Mouse (Mus musculus): Measurements from ENCODE around the gene Robo1.

The Robo1 gene

DNA sequence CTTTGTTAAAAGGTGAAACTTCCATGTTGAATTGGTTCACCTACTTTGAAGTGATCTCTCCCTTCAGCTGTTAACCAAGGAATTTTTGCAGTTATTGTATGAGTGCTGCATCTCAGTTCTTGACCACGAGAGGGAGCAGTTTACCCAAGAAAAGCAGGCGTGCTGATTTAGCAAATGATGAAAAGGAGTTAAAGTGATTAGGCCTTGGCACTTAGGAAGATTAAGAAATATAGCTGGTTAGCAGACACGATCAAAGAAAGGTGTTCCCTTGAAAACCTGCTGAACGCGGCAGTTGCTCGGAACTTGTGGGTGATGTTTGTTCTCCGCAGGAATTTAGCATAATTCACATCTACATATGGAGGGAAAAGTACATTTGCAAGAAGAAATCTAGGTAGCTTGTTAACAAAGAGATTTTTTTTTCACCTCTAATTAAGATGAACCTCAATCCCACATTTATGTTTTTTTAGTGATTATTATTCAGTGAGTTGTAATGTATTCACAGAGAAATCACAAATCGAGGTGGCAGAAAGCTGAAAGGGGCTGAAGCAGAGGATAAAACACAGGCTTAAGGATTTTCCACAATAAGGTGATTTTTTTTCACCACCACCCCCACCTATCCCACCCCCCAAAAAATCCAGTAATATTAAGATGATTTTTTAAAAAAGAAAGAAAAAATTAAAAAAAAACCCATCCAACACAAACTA lies 687.3 kb downstream of the Robo1 start:
- DNase-seq (ENCODE audit: low read depth, low spot score), result no peak

DNA sequence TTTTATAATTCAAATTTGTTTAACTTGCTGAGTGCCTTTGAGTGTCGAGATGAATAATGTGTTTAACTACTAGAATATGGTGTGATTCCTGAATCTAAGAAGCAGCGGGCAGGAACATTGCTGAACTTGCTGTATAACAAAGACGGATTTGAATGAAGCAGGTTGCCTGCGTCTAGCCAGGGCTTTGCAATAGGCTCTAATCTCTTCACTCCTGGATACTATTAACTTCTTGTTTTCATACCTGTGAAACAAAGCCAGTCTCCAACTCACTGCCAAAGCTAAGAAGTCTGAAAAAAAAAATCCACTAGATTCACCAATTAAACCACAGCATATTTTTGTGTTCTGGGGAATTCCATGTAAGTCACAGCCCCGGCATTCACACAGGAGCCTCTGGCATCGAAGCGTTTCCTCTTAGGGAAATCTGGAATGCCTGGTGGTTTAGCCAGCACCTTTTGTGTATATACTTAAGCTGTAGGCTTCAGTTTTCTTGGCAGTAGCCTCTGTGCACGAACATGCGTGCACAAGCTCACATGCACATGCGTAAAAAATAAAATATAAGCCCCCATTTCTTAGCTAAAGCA lies 687.9 kb downstream of the Robo1 start:
- DNase-seq (ENCODE audit: low read depth, low spot score), result no peak

DNA sequence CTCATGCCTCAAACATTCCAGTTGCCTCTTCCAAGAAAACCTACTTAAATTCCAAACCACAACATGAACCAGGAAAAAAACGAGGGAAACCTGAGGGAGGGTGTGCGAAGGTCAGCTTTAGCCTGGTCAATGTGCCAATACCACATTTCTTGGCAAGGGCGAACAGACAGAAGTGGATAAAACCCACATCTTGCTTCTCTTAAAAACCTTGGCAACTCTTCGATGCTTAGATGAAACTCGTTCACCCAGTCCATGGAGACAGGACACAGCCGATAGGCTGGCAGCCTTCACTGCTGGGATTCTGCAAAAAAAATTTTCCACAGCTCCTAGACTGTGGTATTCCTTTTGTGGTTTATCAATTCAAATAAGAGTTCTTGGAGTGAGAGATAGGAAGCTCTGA lies 690.6 kb downstream of the Robo1 start:
- DNase-seq (ENCODE audit: low read depth, low spot score), result no peak

DNA sequence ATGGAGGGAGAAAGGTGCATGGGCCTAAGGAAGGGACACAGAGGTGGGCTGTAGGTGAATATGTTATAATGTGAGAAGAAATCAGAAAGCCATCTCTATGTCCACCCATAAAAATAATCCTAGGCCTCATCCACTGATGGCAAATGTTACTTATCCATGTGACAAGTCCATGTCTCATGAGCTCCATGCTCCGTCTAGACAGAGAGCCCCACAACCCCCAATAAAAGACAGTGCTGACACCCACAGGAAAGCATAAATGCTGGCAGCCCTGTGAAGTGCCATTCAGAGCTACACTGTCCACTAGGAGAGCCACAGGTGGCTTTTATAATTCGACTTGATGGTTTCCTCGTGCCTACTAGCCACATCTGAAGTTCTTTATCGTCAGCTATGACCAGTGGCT lies 694.6 kb downstream of the Robo1 start:
- DNase-seq (ENCODE audit: low read depth, low spot score), result no peak

DNA sequence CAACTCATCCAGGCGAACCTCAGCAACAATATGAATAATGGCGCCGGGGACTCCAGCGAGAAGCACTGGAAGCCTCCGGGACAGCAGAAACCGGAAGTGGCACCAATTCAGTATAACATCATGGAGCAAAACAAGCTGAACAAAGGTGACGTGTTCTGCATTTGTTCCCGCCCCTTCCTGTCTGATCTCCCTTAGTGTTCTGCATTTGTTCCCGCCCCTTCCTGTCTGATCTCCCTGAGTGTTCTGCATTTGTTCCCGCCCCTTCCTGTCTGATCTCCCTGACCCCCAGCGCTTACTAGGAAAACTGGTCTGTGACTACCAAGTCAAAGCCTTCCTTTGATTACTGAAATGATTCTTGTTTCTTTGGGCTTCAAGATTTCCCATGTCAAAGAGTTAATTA lies 696.5 kb downstream of the Robo1 start:
- DNase-seq (ENCODE audit: low read depth, low spot score), result no peak

DNA sequence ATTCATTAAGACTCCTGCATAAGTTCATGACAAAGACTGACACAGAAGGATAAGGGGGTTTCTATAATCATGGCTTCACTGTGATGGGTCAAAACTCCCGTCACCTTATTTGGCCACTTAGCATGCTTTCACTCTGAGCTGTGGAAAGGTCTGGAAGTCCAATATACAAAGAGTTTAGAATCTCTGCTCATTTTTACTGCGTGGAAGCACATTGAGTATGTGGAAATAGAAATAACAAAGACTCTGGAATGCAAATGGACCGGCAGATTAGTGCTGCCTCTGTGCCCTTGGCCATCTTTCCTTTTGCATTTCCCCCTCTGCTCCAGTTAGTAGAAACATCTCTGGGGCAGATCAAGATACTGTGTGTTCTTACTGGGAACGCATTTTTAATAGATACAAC lies 697.7 kb downstream of the Robo1 start:
- DNase-seq (ENCODE audit: low read depth, low spot score), result no peak

DNA sequence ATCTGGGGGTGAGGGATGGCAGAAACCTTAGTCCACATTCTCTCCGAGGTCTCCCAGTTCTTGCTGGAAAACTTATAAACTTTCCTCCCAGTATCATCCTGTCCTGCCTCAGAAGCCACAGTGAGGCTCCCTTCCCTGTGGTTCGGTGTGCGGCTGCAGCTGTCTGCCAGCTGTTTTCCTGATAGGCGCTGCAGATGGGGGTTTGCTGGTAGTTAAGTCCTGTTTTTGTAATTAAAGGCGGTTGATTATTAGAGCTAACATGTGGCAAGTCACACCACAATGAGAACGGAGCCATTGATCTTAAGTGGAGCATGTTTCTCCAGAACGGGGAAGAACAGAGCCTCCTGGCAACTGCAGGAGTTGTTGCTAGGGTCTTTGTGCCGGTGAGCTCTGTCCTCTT lies 699.3 kb downstream of the Robo1 start:
- DNase-seq (ENCODE audit: low read depth, low spot score), result no peak

DNA sequence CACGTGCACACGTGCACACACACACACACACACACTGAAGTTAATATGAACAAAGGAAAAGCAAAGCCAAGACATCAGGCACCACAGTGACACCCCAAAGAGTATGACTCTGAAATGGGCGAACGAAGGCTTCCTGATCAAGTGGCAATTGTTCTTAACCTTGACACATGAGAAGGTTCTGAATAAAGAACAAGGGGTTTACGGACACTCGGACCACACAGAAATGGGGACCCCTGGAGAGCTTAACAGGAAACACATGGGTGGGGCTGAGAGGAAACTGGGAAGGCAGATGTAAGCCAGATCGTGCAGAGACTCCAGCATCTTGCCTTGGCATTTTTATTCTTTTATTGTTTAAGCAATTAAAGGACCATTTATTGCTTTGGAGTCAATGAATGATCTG lies 703.2 kb downstream of the Robo1 start:
- no peak for DNase-seq (ENCODE audit: low read depth, low spot score)

DNA sequence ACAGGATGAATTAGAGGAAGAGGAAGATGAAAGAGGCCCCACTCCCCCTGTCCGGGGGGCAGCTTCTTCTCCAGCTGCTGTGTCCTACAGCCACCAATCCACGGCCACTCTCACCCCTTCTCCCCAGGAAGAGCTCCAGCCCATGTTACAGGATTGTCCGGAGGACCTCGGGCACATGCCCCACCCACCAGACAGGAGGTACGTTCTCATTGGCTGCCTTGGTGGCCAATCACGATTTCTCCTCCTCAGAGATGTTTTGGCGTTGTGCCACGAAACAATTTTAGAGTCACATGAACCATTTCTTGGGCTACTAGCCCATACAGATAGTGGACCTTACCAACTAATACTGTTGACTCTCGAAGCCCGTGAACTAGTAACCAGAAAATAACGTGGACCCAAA lies 704.8 kb downstream of the Robo1 start:
- no peak for DNase-seq (ENCODE audit: low read depth, low spot score)

DNA sequence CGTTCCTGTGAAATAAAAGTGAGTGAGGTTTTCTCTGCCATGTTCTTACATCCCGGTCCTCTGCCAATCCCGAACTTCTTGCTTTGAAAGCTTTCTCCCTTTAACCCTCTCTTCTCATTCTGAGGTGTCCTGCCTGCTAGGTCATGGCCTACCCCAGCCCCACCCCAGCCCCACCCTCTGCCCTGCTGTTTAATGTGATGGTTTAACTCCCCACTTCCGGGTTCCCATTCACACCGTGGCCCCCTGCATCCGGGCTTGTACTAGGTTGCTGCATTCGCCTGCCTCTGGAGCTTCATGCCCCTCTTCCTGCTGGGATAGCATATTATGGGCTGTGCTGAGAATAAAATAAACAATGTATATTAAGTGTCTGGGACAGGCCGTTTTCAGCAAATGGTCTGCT lies 706.4 kb downstream of the Robo1 start:
- no peak for DNase-seq (ENCODE audit: low read depth, low spot score)

DNA sequence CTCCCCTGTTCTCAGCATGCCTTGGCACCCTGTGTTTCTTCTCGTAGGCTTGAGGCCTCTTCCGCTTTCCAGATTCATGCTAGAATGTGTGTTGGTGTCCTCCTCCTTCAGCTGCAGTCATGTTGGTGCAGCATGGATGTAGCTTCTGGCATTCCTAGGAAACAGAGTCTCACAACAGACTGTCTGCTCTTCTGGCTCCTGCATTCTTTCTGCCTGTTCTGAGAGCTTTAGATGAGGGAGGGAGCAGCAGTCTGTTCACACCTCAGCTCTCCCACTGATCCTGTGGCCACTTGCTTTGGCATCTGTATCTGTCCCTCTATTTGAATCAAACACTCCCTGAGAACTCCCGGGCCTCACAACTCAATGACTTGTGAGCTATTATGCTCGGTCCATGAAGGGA lies 707.9 kb downstream of the Robo1 start:
- DNase-seq (ENCODE audit: low read depth, low spot score), result no peak

DNA sequence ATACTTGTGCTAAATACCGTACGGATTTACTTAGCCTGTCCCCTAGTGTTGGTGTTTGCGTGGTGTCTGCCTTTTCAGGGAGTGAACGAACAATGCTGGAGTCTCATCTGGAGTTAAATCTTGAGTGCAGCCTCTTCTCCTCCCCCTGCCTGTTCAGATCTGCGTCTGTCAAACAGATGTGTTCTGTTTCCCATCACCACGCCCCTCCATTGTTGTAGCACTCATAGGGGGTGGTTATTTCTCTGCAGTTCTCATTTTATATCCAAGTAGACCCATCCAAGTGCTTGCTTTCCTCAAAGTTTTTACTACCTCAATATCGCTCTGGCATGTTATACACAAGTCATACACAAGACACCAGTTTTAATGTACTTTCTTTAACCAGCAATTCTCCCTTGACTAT lies 708.7 kb downstream of the Robo1 start:
- DNase-seq (ENCODE audit: low read depth, low spot score), result no peak

DNA sequence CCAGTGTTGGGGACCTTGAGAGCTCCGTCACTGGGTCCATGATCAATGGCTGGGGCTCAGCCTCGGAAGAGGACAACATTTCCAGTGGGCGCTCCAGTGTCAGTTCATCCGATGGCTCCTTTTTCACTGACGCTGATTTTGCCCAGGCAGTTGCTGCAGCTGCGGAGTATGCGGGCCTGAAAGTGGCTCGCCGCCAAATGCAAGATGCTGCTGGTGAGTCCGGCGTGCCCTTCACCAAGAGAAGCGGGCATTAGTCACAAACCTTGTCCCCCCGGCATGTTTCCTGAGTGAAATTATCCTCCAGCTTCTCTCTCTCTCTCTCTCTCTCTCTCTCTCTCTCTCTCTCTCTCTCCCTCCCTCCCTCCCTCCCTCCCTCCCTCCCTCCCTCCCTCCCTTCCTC lies 716.2 kb downstream of the Robo1 start:
- no peak for DNase-seq (ENCODE audit: low read depth, low spot score)

DNA sequence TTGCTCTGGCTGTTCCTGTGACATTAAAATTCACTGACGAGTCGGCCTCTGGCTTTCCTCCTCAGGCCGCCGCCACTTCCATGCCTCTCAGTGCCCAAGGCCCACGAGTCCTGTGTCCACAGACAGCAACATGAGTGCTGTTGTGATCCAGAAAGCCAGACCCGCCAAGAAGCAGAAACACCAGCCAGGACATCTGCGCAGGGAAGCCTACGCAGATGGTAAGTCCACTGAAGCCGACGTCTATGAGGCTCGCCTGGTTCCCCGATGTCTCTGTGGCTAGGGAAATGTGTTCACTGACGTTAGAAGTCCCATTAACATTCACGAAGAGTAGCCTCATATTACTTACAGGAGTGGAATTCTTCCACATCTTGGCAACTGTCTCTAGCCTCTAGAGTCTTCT lies 719.6 kb downstream of the Robo1 start:
- no peak for DNase-seq (ENCODE audit: low read depth, low spot score)

DNA sequence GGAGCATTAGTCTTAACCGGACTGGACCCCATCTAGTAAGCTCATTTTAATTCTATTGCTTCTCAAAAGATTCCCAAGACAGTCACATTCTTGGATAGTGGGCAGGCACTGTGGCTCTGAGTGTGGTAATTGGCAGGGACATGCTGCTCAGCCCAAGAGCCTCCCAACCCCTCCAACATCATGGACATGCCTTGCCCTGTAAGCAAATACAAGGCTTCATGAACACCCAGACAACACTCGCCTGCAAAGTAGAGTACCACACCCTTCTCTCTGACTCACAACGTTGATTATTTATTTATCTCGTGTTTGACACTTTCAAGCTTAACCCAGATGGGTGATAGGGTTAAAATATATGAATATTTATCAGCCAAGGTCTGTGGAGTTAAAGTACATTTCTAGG lies 722.9 kb downstream of the Robo1 start:
- DNase-seq (ENCODE audit: low read depth, low spot score), result no peak

DNA sequence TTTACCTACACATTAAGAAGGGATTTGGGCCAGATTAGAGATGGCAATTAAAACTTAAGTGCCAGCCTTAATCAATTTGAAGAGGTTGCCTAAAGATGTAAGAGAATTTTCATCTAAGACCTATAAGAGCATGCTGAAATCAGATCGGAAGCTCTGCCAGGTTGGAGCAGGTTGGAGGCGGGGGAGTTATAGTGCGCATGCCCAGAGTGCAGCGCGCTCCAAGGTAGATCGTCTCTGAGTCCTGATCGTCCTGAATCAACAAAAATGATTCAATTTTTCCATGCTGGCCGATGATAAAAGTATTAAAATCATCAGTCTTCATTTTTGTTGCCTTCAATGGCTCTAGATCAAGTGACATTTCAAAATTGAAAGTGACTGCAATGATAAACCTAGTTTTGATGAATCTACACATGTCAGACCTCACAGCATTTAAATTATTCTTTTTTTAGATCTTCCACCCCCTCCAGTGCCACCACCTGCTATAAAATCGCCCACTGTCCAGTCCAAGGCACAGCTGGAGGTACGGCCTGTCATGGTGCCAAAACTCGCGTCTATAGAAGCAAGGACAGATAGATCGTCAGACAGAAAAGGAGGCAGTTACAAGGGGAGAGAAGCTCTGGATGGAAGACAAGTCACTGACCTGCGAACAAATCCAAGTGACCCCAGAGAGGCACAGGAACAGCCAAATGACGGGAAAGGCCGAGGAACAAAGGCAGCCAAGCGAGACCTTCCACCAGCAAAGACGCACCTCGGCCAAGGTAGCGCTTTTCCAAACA lies 727.3 kb downstream of the Robo1 start:
- DNase-seq (ENCODE audit: low read depth, low spot score), result no peak

DNA sequence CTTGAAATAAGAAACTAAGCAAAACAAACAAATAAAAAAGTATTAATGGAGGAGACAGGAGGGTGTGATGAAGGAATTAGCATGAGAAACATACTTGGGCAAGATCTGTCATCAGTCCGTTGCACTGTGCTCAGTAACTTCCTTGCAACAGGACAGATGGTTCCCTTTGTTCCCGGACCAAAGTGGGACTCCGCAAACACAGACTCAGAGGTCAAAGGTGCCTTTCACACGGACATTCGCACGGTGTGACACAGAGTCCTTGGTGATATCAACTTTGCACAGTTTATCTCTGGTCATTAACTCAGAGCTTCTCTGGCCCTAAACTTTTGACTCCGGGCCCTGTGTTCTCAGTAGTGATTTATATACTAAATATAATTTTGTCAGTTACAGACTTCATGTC lies 730.4 kb downstream of the Robo1 start:
- DNase-seq (ENCODE audit: low read depth, low spot score), result no peak

DNA sequence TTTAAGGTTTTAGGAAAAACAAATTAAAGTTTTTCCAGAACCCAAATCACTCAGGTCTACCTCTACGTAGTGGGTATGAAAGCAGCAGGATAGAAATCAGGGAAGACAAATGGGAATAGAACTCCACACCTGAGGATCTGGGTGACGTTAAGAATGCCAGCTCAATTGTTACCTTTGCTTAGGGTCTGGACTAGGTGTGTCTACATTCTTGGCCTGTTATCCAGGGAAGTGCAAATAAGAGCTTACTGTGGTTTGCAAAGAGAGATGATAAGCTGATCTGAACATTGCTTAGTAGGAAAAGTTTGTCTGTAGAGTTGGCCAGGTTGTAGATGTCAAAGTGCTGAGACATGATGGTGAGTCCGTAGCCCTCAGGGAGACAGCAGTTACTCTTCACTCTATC lies 754.4 kb downstream of the Robo1 start:
- DNase-seq (ENCODE audit: low read depth, low spot score), result no peak

DNA sequence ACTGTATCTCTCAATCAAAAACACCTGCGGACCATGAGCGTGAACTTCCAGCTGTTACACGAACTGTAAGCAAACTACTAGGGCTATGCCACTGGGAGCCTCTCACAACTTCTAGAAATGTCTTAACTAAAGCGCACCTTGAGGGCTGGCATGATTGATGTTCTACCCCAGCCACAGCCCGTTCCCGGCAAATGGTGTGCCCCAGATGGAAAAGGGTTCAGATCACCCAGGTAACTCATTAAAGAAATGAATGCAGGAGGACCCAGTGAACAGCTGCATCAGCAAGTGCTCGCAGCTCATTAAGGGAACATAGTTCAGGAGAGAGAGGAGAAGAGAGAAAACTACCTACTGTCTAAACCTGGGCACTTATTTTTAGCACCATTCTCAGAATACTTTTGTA lies 759.7 kb downstream of the Robo1 start:
- DNase-seq (ENCODE audit: low read depth, low spot score), result no peak

DNA sequence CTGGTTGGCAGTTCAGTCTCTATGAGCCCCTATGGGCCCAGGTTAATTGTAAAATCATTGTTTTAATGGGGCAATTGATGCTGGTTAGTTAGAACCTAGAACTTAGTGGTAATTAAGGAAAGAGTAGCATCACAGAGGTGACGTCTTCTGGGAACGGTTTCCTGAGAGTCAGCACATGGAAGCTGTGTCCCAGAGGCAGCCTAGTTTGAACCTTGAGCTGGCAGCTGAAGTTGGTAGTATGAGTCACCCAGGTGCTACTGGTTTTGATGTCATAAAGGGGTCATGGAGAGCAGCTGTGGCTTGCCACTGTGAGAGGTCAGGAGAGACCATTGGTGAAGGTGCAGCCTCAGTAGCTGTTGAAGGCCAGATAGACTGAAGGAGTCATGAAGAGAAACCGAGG lies 763.9 kb downstream of the Robo1 start:
- DNase-seq (ENCODE audit: low read depth, low spot score), result no peak

DNA sequence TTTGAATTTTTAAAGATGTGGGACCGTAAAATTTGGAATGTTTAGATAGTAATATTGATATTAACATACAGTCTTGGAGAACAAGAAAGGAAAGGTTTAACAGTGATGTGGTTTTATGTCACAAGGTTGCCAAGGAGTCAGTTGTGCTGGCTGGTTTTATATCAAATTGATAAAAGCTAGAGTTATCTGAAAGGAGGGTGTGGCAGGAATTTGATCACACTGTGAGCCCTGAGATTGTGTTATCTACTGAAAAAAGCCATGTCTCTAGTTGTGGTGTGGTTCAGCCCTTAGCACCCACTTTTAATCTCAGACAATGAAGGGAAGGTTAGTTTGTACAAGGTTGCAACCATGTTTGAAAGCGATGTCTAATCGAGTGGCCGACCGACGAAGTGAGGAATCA lies 764.8 kb downstream of the Robo1 start:
- DNase-seq (ENCODE audit: low read depth, low spot score), result no peak

DNA sequence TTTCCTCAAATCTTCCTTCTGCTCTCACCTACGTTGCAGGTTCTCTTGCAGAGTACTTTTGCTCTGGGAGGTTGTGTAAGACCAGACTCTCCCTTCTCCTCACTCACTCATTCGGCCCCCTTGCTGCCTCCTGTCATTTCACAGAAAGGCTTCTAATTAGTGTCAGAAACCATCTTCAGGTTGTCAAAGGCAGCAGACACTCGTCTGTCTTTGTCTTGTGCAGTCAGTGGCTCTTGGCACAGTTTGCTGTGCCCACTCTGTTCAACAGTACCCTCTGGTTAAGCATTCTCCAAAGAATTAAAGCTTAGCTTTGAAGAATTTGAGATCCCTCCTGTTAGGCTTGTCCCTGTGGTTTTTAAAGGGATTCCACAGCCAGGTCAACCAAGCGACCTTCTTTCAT lies 774.3 kb downstream of the Robo1 start:
- DNase-seq (ENCODE audit: low read depth, low spot score), result no peak

DNA sequence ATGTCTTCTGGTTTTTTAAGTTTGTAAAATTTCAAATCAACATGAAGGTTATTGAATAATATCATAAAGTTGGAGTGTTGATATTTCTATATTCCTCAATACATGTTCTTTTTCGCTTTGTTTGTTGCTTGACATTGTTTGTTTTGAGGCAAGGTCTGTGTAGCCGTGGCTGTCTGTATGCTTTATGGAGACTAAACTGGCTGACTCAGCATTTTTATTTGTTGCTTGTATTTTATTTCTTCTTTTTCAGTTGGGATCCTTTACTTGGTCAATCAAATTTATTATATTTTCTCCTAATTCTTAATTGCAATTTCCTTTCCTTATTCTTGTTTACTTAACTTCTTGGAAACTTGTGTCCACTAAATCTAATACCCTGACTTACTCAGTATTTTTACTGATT lies 775.0 kb downstream of the Robo1 start:
- no peak for DNase-seq (ENCODE audit: low read depth, low spot score)
